Mouse (Mus musculus) CD8-positive naive resting alpha-beta T cell, adult 2 months (primary cell): ENCODE measurements around the gene Lhx9.

Experiments
- DNase-seq, 2 experiments: peaks; one replicate each; pipeline ENCODE4 v3.0.0; 2022; ENCODE audit warnings: low read depth in 2 of 2, low spot score in 2 of 2

Gene Lhx9

DNA sequence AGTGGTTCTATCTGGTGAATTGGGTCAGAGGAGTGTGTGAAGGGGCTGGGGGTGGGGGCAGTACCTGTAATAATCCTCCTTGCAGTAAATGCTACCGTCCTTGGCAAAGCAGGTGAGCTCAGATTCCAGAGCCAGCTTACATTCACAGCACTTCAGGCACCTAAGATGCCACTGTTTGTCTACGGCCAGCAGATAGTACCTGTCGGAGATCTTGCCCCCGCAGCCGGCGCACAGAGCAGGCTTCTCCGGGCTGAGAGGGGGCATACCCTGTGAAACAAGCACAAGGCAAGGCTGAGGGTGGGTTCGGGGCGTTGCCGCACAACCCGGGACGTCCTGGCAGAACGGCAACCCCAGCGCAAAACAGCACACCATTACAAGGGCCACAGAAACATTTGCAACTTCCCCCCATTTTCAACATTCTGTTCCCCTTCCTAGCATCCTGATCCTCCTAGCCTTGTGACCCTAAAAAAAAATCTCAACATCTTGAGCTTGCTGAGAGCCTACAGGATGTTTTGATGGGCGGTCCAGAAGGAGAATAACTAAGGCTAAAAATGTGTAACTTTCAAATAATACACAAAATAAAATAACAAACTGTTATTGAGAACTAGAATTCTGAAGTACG, 8.5 kb downstream of the Lhx9 start:
- DNase-seq, result no peak

DNA sequence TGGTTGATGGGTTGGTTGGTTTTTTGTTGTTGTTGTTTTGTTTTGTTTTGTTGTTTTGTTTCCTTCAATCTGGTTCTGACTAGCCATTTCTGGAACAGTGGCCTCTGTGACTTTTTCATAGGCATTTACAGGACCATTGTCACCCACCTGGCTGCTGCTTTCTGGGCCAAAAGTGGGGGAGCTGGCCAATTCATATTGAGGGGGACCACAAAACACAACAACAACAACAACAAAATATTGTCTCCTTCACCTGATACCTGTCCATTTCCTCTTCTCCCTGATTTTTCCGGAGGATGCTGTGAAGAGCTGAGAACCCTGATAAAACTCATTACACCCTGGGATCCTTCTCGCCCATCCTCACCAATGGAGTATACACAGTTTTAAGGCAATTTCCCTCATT, 9.1 kb downstream of the Lhx9 start:
- DNase-seq, result no peak

DNA sequence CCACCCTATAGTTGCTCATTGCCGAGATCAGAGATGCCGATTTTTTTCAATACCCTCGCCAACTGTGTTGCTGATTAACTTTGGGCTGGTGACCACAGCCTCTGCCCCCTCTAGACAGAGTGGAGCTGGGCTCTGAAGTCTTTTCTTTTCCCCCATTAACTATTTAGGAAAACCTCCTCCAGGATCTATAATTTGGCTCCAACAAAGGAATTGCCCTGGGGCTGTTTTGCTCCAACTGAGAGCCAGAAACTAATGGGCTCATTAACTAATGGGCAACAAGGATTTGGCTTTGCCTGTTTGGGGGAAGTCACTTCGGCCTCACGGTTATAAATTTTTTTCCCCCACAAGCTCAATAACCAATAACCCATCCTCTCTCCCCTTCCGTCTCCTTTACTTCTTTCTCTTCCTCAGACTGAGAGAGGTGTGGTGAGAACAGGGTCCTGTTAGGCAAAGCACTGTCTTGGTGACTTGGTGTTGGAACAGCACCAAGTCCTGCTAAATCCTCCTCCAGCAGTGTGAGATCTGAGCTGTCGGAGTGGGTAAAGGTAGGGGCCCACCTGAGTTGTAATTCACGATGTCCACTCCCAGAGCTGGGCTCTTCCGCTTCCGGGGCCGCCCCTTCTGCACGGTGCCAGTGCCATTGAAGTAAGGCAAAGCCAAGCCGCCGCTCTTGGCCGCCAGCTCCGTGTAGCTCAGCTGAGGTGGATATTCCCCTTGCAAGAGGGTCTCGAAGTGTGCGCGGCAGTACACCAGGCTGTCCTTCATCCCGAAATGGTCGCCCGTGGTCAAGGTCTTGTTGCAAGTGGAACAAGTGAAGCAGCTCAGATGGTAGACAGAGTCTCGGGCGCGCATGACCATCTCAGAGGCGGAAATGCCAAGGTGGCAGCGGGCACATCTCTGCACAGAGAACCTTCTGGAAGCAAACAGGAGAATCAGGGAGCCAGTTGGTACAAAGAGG, 10.3 kb downstream of the Lhx9 start:
- DNase-seq, result no peak

DNA sequence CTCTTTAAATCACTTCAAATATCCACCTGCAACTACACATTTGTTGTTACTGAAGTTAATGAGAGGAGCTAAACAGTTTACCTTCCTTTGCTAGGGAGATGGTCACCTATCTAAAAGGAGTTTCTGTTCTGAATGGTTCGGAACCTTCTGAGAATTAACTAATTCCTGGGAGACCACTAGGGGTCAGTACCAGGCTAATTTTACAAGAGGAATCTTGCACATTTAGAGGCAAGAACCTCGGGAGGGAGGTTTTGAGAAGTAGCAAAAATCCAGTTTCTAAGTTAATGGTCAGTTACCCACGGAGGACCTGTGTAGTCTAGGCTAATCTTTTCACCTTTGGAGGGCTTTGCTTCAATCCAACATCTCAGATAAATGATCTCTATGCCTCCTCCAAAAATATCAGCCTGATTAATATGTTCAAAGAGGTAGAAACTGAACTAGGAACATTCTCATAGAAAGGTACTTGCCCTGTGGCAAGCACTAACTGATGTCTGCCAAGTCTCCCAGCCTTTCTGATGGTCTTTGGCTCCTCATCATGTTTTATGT, 12.9 kb downstream of the Lhx9 start:
- DNase-seq, result no peak

DNA sequence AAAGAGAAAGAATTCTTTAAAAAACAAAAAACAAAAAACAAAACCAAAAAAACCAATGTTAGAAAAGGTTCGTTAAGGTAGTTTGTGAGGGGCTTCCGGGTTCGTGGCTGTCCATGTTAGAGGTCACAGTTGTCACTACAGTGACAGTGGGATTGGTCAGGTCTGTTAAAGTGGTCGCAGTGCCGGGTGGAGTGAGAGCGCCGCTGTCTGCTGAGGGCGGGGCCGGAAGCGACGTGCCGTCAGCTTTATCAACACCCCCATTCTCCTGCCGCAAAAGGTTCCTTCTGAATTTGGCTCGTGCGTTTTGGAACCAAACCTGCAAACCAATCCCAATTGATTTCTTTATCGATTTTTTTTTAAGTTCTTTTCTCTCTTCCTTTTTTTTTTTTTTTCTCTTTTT, 17.1 kb downstream of the Lhx9 start:
- DNase-seq, result no peak

DNA sequence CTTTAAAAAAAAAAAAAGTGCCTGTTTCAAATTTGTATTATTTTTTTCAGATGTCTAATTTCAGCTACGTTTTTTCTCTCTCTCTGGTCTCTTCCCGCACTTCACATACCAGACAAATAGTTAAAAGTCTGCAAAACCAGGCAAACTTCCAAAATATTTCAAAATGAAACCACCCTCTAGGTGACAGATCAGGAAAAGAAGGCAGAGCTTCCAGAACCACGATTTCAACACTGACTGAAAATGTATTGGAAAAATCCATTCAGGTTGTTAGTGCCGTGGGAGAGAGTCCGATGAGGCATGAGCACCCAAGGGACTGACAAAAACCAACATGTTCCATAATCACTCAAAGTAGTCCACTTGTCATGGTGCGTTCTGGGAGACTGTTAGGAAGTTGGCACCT, 21.5 kb downstream of the Lhx9 start:
- no peak for DNase-seq

DNA sequence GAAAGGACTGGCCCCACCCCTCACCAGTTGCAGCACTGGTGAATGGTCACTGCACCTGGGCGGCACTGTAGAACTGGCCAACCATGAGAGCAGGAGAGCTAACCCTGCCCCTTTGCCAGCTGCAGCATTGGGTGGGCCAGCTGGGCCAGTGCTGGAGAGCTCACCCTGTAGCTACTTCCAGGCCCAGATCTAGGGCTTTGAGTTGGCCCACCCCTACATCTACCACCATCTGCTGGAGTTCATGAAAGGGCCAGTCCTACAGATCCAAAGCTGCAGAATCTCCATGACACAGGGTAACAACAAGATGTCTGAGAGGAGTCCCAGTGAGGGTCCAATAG, 25.4 kb downstream of the Lhx9 start:
- DNase-seq, result no peak

DNA sequence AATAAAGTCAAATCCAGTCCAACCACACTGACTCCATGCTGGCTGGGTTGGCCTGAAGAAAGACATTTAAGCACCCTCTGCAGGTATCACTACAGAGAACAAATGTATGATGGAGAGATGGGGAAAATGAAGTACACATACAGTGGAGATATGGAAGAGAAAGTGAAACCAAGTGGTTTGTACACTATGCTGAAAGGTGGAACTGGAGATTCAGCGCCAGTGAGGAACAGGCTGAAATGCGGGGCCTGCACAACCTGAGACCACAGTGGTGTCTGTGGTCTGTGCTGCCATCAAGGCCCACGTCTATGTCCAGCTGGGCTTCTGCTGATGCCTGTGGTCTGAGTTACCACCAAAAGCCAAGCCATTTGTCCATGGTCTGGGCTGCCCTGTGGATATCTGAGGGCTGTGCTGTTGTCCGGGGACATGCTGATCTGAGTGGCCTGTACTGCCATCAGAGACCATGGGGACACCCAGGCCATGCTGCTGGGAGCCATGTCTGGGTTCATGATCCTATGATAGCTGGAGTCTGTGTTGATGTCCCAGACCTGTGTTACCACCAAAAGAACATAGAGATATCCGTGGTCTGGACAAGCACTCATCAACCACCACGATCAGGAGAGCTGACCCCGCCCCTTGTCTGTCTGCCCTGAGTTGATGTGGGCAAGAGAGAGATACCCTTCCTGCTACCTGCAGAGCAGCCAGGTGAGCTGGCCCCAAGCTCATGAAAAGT, 26.0 kb downstream of the Lhx9 start:
- DNase-seq, result no peak

DNA sequence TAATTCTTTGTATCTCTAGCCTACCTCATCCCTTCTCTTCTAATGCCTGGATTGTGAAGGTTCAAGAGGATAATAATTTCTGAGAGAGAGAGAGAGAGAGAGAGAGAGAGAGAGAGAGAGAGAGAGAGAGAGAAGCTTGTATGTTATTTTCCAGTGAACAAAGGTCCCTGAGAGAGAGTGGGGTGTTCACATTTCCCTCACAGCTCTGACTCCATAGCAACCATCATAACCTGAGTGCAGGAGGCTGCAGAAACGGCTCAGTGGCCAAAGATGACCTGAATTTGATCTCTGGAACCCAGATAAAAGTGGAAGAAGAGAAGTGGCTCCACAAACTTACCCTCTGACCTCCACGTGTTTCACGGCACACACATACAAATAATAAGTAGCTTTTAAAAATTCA, 46.6 kb downstream of the Lhx9 start:
- no peak for DNase-seq

DNA sequence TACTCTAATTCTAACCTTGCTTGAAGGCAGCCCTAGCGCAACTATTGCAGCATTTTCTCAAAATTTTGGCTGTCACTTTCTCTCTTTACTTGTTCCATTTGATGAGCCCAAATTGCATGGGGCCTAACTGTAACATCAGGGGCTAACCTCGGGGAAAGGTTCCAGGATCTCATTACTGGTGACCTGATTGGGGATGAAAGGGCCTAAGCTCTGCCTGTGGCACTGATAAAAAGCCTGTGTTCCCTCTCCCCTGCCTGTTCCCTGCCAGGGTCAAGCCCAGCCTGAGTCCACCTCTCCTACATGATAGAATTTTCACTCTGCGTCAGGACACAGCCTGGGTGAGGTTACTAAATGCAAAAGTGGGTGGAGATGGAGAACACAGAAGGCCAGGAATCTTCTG, 47.1 kb downstream of the Lhx9 start:
- DNase-seq, result no peak

DNA sequence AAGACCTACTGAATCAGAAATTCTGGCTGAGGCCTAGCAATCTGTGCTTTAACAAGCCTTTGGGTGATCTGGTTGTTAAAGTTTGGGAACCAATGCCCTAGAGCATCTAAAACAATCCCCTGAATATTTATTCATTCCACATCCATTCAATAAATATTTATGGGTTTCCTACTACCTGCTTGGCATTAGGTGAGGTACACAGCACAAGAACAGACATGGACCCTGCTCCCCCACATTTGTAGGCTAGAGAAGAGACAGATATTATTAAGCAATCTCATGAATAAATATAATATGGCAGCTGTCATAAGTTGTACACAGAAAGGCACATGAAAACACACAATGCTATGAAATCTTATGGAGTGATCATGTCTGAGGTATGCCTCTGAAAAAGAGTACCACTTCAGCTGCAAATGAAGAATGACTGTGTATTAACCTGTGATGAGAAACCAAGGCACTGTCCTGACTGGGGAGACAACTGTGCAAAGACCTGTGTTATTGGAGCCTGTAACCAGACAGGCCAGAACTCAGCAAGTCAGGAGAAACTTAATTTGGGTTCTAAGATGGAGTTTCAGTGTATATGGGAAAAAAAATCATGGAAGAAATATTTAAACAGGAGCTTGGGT, 48.6 kb downstream of the Lhx9 start:
- DNase-seq, result no peak

DNA sequence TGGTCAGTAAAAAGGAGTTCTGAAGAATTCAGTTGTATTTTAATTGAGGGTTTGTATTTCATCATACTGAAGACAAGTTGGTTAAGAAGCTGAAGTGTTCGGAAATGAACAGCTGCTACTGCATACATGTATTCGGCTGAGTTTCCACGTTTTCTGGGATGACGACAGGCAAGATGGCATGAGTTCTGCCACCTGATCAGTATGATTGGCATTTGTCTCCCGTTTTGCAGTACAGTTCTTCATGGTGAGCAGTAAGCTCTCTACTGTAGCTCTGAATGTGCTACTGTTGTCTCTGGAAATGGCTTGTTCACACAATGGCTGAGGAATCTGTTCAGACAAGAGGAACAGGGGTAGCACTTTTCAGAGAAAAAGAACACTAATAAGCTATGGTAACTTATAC, 50.3 kb downstream of the Lhx9 start:
- DNase-seq, result no peak

DNA sequence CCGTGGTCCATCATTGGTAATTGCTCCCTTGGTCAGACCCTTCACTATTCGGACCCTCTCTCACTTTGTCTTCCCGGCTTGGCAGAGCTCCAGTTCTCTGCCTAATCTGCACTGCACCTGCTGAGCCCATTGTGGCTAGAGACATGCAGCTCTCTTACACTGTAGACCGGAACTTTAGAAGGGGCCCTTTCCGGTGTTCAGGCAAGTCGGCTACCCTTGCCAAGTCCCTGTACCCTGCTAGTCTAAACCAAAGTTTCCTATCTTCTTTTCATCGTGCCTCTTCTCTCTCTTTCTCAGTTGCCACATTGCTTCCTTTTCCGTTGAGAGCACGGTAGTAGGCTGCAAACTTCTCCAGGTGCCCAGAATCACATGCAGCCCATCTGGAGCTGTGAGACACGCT, 62.5 kb downstream of the Lhx9 start:
- DNase-seq, result peak; percentile 17 to 31

DNA sequence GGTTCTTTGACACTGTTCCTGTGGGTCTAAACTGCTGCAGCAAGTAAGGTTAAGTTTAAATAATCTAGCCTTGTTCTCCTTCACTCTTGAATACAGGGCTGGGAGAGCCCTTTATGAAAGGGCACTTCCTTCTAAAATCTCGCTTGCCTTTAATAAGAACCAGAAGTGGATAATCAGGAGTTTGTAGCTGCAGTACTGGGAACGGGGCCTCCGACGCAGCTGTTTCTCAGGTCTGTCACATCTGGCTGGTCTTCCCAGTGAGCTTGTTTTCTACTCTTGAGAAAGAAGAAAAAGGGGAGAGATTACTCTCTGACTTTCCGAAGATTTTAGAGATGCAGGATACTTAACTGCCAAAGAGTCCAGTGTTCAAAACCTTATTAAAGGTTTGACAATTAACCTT, 64.4 kb downstream of the Lhx9 start:
- DNase-seq, result no peak
